Mouse (Mus musculus) cerebellum, adult 2 months (tissue): ENCODE measurements around the gene Scg3.

Source experiments
- CTCF ChIP-seq: fragments of 200-500 bp; IDR thresholded peaks from 2 replicates; pipeline ENCODE4 v1.5.1; 2011; ENCODE audit warnings: low read depth, mild to moderate bottlenecking, control low read depth, low read length, moderate library complexity, borderline replicate concordance; ENCODE audit not compliant: insufficient read depth
- POLR2A ChIP-seq: fragments of 200-500 bp; IDR thresholded peaks from 2 replicates; pipeline ENCODE4 v1.6.1; 2011; ENCODE audit warnings: low read length, control low read depth, borderline replicate concordance; ENCODE audit not compliant: insufficient read depth

DNA sequence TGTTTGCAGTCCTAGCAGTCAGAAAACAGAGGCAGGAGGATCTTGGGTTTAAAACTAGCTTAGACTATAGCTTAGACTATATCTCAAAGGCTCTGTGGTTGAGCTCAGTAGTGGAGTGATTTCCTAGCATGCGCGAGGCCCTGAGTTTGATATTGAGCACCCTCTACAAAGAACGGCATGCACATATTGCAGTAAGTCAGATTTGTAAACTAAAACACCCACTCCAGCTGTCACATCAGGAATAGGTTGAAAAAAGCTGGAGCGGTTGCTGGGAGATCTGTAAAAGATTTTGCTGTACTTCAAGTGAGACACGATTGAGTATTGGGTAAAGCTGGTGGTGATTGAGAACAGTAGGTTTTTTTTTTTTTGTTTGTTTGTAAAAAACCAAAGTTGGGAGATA lies 3.2 kb downstream of the Scg3 start:
- TF ChIP-seq CTCF (no peak), POLR2A (no peak)
